In genomic region chr10:24599802-24600201, GRCm38 (mm10) we compare ENCODE assay signal across 18 mouse cellular contexts. TPM values are rescaled to one million over a fixed set of nuclear protein-coding genes. Genes with fewer than 3 reads are reported as not detected.
DNase-seq lines count a peak whose midpoint lies in the region; ATAC-seq lines count a peak whose summit lies in the region.
"Had no signal": no experiment of that assay in that cellular context is flagged by ENCODE, and none has a peak within 500 bp of the region (broad histone marks: within the 10 kb centered on the region; RNA-seq: fewer than 3 reads in every experiment).

No protein-coding gene starts in this region.

- H3K27me3 ChIP-seq in heart, embryonic 11.5 days (ENCODE audit: control insufficient read depth, insufficient read depth, low read length): no peaks in the 10 kb centered on the region
- H3K27me3 ChIP-seq: midbrain, embryonic 13.5 days; neural tube, embryonic 12.5 days had no signal

- 69% methylated on average over 5 of the region's 5 CpGs for WGBS in heart, embryonic 11.5 days (ENCODE audit: insufficient replicate concordance)

- H3K9ac ChIP-seq in heart, embryonic 11.5 days (ENCODE audit: low read depth, low read length): no peak overlapping the region
- H3K9ac ChIP-seq: hindbrain, embryonic 14.5 days; midbrain, embryonic 13.5 days; neural tube, embryonic 12.5 days had no signal

- H3K36me3 ChIP-seq in heart, embryonic 11.5 days (ENCODE audit: control insufficient read depth, insufficient read depth, low read length): no peaks in the 10 kb centered on the region
- H3K36me3 ChIP-seq: midbrain, embryonic 13.5 days; neural tube, embryonic 12.5 days had no signal

- H3K4me3 ChIP-seq in heart, embryonic 11.5 days (ENCODE audit: low read depth, low read length): no peak overlapping the region
- H3K4me3 ChIP-seq: left cerebral cortex, adult 2 months; midbrain, embryonic 13.5 days; neural tube, embryonic 12.5 days had no signal

- H3K4me2 ChIP-seq in heart, embryonic 11.5 days: no peak overlapping the region
- H3K4me2 ChIP-seq: hindbrain, embryonic 14.5 days; midbrain, embryonic 13.5 days; neural tube, embryonic 12.5 days had no signal

- intact Hi-C loops in heart, postnatal 10 days (cut with DNase I): no loop called here

- H3K9me3 ChIP-seq in heart, embryonic 11.5 days (replicated peaks; ENCODE audit: control insufficient read depth, low read length): no peaks in the 10 kb centered on the region
- H3K9me3 ChIP-seq: midbrain, embryonic 13.5 days; neural tube, embryonic 12.5 days had no signal

- DNase-seq in heart, adult 8-10 months (ENCODE audit: low spot score): peak; percentile 52
- peak; percentile 43 for DNase-seq in kidney, postnatal 14 days
- no peak for DNase-seq in kidney, adult 8-10 months
- peak; percentile 61 for DNase-seq in adipocyte (ENCODE audit: low spot score)
- peak; percentile 27 to 43 for DNase-seq in heart, postnatal 10 days
- no peak for DNase-seq in cerebellum, adult 9-11 months
- DNase-seq: cerebellum, adult 2 months; layer of hippocampus, adult 9-11 months; left cerebral cortex, postnatal 4 days; liver; right cerebral cortex, adult 18-20 months; thymus, postnatal 14 days had no signal

- no peak overlapping the region for H3K27ac ChIP-seq in heart, embryonic 11.5 days (ENCODE audit: low read depth, low read length)
- H3K27ac ChIP-seq: hindbrain, embryonic 14.5 days; left cerebral cortex, adult 2 months; midbrain, embryonic 13.5 days; neural tube, embryonic 12.5 days had no signal

- ATAC-seq in heart, embryonic 11.5 days (replicated peaks; ENCODE audit: insufficient number of reproducible peaks, low FRiP score, low TSS enrichment): no peak
- ATAC-seq: activated CD4-positive, CD25-positive, alpha-beta regulatory T cell, adult 4 months; midbrain, embryonic 13.5 days had no signal

- H3K4me1 ChIP-seq in heart, embryonic 11.5 days (ENCODE audit: control insufficient read depth, insufficient read depth, low read length): peaks cover 6% of the 10 kb centered on the region

RNA-seq across cellular contexts. Expression of gene Ccn2, which starts 4.6 kb away (rescaled TPM):
- 100 to 1,000 TPM in 1 of 4 experiments, 10 to 100 TPM in 3; 53.9 to 107 (median 63.8) TPM for total RNA-seq in heart, adult 8-10 months (2022)
- 25.2 and 26.4 TPM in 2 replicates for polyA plus RNA-seq in heart, embryonic 11.5 days (2014; fragmentation: Nextera tagmentation; extraction: Ambion mirVana)
- total RNA-seq in heart, postnatal 10 days (2021): 10 to 100 TPM; 68.0 to 97.9 TPM
- polyA plus RNA-seq: activated CD4-positive, CD25-positive, alpha-beta regulatory T cell, adult 4 months had no signal

Comparison
In these comparisons a context has a peak if more than half of its experiments do, and no peak if none do; other contexts are left out.
1. DNase-seq: peak in heart, adult 8-10 months (single experiment), kidney, postnatal 14 days (single experiment), adipocyte (single experiment) and heart, postnatal 10 days (2 of 2); none in kidney, adult 8-10 months (0 of 2) and cerebellum, adult 9-11 months (single experiment).